7 mouse cellular contexts compared by ENCODE assay signal in genomic region chr15:79347165-79347844, GRCm38 (mm10). TPM values are rescaled to one million over a fixed set of nuclear protein-coding genes. Genes with fewer than 3 reads are reported as not detected.
DNase-seq lines count a peak whose midpoint lies in the region; ATAC-seq and TF ChIP-seq lines count a peak whose summit lies in the region.

No protein-coding gene starts in this region.

- H3K4me3 ChIP-seq in intestine, postnatal 0 days (ENCODE audit: low read depth, low read length), result peak overlapping the region; percentile 85
- peak overlapping the region; percentile 76 for H3K4me3 ChIP-seq in midbrain, embryonic 11.5 days (ENCODE audit: low read depth, low read length)

- H3K27me3 ChIP-seq in intestine, postnatal 0 days (replicated peaks; ENCODE audit: control insufficient read depth, insufficient read depth, low read length), result no peaks in the 10 kb centered on the region
- peaks cover 6% of the 10 kb centered on the region for H3K27me3 ChIP-seq in midbrain, embryonic 11.5 days (ENCODE audit: control insufficient read depth, insufficient read depth, low read length)

- TF ChIP-seq CTCF in intestine, postnatal 0 days (IDR thresholded peaks at IDR 0.05; ENCODE audit: low read depth), result 0 out of 2 replicates have a peak, but pooled peaks have one; percentile 6

- H3K9me3 ChIP-seq in intestine, postnatal 0 days (ENCODE audit: control insufficient read depth), result no peaks in the 10 kb centered on the region
- no peaks in the 10 kb centered on the region for H3K9me3 ChIP-seq in midbrain, embryonic 11.5 days (ENCODE audit: control insufficient read depth, low read length)

- ATAC-seq in intestine, postnatal 0 days, result peak; percentile 81
- peak; percentile 91 for ATAC-seq in midbrain, embryonic 11.5 days (ENCODE audit: low FRiP score)

- intact Hi-C loops in left cerebral cortex, postnatal 4 days (cut with DNase I), result no loop called here

- whole genome bisulfite sequencing in intestine, postnatal 0 days, result under 1% methylated on average over 61 of the region's 61 CpGs
- under 1% methylated on average over 60 of the region's 61 CpGs for WGBS in midbrain, embryonic 11.5 days

- H3K27ac ChIP-seq in intestine, postnatal 0 days (ENCODE audit: low read depth, low read length), result peak overlapping the region; percentile 99
- peak overlapping the region; percentile 40 for H3K27ac ChIP-seq in midbrain, embryonic 11.5 days (ENCODE audit: low read depth, low read length)

- peaks cover 19% of the 10 kb centered on the region for H3K4me1 ChIP-seq in intestine, postnatal 0 days (replicated peaks; ENCODE audit: control insufficient read depth, insufficient read depth, low read length)
- H3K4me1 ChIP-seq in midbrain, embryonic 11.5 days (ENCODE audit: control insufficient read depth, insufficient read depth, low read length), result peaks cover 5% of the 10 kb centered on the region; the same call in 1 of the 2 replicates

- H3K4me2 ChIP-seq in intestine, postnatal 0 days (replicated peaks; ENCODE audit: low read depth), result peak overlapping the region; percentile 94
- H3K4me2 ChIP-seq in midbrain, embryonic 11.5 days, result peak overlapping the region; percentile 99

- peak; percentile 85 for DNase-seq in adrenal gland, adult 8-10 months
- peak; percentile 89 for DNase-seq in embryo, embryonic 11.5 days (ENCODE audit: low read depth, low spot score)
- peak; percentile 86 to 92 for DNase-seq in gastrocnemius, postnatal 4 days (ENCODE audit: low spot score in 2 of 2)
- peak; percentile 92 for DNase-seq in left cerebral cortex, postnatal 4 days
- peak; percentile 99 for DNase-seq in midbrain, embryonic 11.5 days (ENCODE audit: low spot score, missing footprints)
- peak; percentile 77 for DNase-seq in skeletal muscle tissue, adult 2 months (ENCODE audit: low read depth, low spot score)

- no peaks in the 10 kb centered on the region for H3K36me3 ChIP-seq in intestine, postnatal 0 days (ENCODE audit: control insufficient read depth, insufficient read depth)
- H3K36me3 ChIP-seq in midbrain, embryonic 11.5 days (ENCODE audit: control insufficient read depth, insufficient read depth, low read length), result no peaks in the 10 kb centered on the region

- H3K9ac ChIP-seq in intestine, postnatal 0 days (ENCODE audit: low read depth, low read length), result peak overlapping the region; percentile 92
- H3K9ac ChIP-seq in midbrain, embryonic 11.5 days (ENCODE audit: low read length), result peak overlapping the region; percentile 73

RNA-seq across cellular contexts. Expression of gene Maff, which starts 0.9 kb away (rescaled TPM):
- 1 to 10 TPM; 5.2 to 6.7 (median 6.1) TPM for total RNA-seq in adrenal gland, adult 8-10 months (2022)
- total RNA-seq in gastrocnemius, postnatal 4 days (2021), result 1 to 10 TPM; 3.8 to 4.0 TPM
- polyA plus RNA-seq in intestine, postnatal 0 days (2015; fragmentation: Nextera tagmentation; extraction: Ambion mirVana), result 6.6 and 8.8 TPM in 2 replicates
- 1 to 10 TPM; 1.5 to 1.9 TPM for total RNA-seq in left cerebral cortex, postnatal 4 days (2021)
- 1.0 and 2.3 TPM in 2 replicates for polyA plus RNA-seq in midbrain, embryonic 11.5 days (2014; fragmentation: Nextera tagmentation; extraction: Ambion mirVana)

RNA-seq across cellular contexts. Expression of gene Pla2g6, which starts 19.1 kb away (rescaled TPM):
- 10 to 100 TPM; 27.8 to 36.2 (median 33.1) TPM for total RNA-seq in adrenal gland, adult 8-10 months (2022)
- total RNA-seq in gastrocnemius, postnatal 4 days (2021), result 10 to 100 TPM; 11.5 to 15.7 TPM
- polyA plus RNA-seq in intestine, postnatal 0 days (2015; fragmentation: Nextera tagmentation; extraction: Ambion mirVana), result 17.4 and 22.1 TPM in 2 replicates
- total RNA-seq in left cerebral cortex, postnatal 4 days (2021), result 10 to 100 TPM; 24.5 to 25.6 TPM
- polyA plus RNA-seq in midbrain, embryonic 11.5 days (2014; fragmentation: Nextera tagmentation; extraction: Ambion mirVana), result 18.4 and 20.6 TPM in 2 replicates

RNA-seq across cellular contexts. Expression of gene Tmem184b, which starts 56.1 kb away (rescaled TPM):
- 10 to 100 TPM; 39.1 to 76.8 (median 65.3) TPM for total RNA-seq in adrenal gland, adult 8-10 months (2022)
- total RNA-seq in gastrocnemius, postnatal 4 days (2021), result 10 to 100 TPM; 72.4 to 77.4 TPM
- 32.7 and 34.1 TPM in 2 replicates for polyA plus RNA-seq in intestine, postnatal 0 days (2015; fragmentation: Nextera tagmentation; extraction: Ambion mirVana)
- 10 to 100 TPM; 49.6 to 53.4 TPM for total RNA-seq in left cerebral cortex, postnatal 4 days (2021)
- 25.5 and 33.8 TPM in 2 replicates for polyA plus RNA-seq in midbrain, embryonic 11.5 days (2014; fragmentation: Nextera tagmentation; extraction: Ambion mirVana)

Comparison
In these comparisons a context has a peak if more than half of its experiments do, and no peak if none do; other contexts are left out.
1. Peak in every context shown above with its lines: DNase-seq, ATAC-seq, H3K4me3 ChIP-seq and H3K27ac ChIP-seq.